Mouse (Mus musculus) heart, embryonic 15.5 days (tissue): ENCODE data around the gene Mefv. TPM values are rescaled to one million over a fixed set of nuclear protein-coding genes. Genes with fewer than 3 reads are reported as not detected.
A peak's percentile ranks its signal among the peaks of the same experiment; 100 is the strongest.

Experiments
- ATAC-seq: fragments of 200-750 bp; cut with Nextera tagmentation; replicated peaks from 2 replicates; pipeline ENCODE4 v1.8.0; 2017; ENCODE audit warnings: low read depth, moderate TSS enrichment; ENCODE audit not compliant: insufficient number of reproducible peaks, insufficient read depth, low FRiP score
- H3K27ac ChIP-seq: fragments of 300-500 bp; sonication (generic); 2 replicates; pipeline ENCODE4 v1.5.1; 2015; ENCODE audit warnings: mild to moderate bottlenecking, inconsistent platforms
- H3K27me3 ChIP-seq: fragments of 300-500 bp; sonication (generic); 2 replicates; pipeline ENCODE4 v1.6.1; 2015; ENCODE audit warnings: inconsistent platforms
- H3K36me3 ChIP-seq: fragments of 300-500 bp; sonication (generic); 2 replicates; pipeline ENCODE4 v1.6.1; 2015; ENCODE audit warnings: mild to moderate bottlenecking, inconsistent platforms
- H3K4me1 ChIP-seq: fragments of 300-500 bp; sonication (generic); replicated peaks from 2 replicates; pipeline ENCODE4 v1.6.1; 2015; ENCODE audit warnings: inconsistent platforms
- H3K4me2 ChIP-seq: fragments of 300-500 bp; sonication (generic); 2 replicates; pipeline ENCODE4 v1.6.1; 2015; ENCODE audit warnings: inconsistent platforms, mild to moderate bottlenecking, moderate library complexity
- H3K4me3 ChIP-seq: fragments of 300-500 bp; sonication (generic); 2 replicates; pipeline ENCODE4 v1.5.1; 2015; ENCODE audit warnings: mild to moderate bottlenecking, inconsistent platforms
- H3K9ac ChIP-seq: fragments of 300-500 bp; sonication (generic); 2 replicates; pipeline ENCODE4 v1.6.1; 2015; ENCODE audit warnings: mild to moderate bottlenecking, inconsistent platforms
- H3K9me3 ChIP-seq: fragments of 300-500 bp; sonication (generic); replicated peaks from 2 replicates; pipeline ENCODE4 v1.6.1; 2016; ENCODE audit warnings: inconsistent platforms
- WGBS: fragments of 180-500 bp; shearing (Covaris S2); methylation state at CpG from one replicate; pipeline ENCODE4 v1.1.7; 2015; ENCODE audit warnings: mixed read lengths; 5-methylcytosine and 5-hydroxymethylcytosine counted together
- polyA plus RNA-seq: library from polyadenylated mRNA; unstranded; fragments of >200 nt; fragmentation: Nextera tagmentation; extraction: Ambion mirVana; gene quantifications from 2 replicates; pipeline ENCODE4 v1.2.1, GENCODE M21; 2015

The Mefv gene
- polyA plus RNA-seq: 0.09 TPM in 1 of 2 replicates, not detected in the other

- WGBS: 90% methylated on average over 6 of the region's 6 CpGs
- H3K9ac ChIP-seq: no peak within 1 kb of the TSS
- no peak within 1 kb of the TSS for H3K4me3 ChIP-seq
- no peaks in the 10 kb centered on the region for H3K9me3 ChIP-seq
- no peak for ATAC-seq
- H3K4me1 ChIP-seq: no peaks in the 10 kb centered on the region
- no peaks in the 10 kb centered on the region for H3K36me3 ChIP-seq
- H3K27me3 ChIP-seq: no peaks in the 10 kb centered on the region
- H3K4me2 ChIP-seq: no peak within 1 kb of the TSS
- H3K27ac ChIP-seq: no peak within 1 kb of the TSS
Observed at GRCm38 (mm10) chr16:3717980-3718379, at the start of gene Mefv. TSS of gene Mefv (minus strand) at chr16:3718097.

- ATAC-seq: no peak
- WGBS: 96% methylated on average over 3 of the region's 3 CpGs
Observed at GRCm38 (mm10) chr16:3748976-3749375, 31.1 kb upstream of the Mefv start.

GRCm38 (mm10) chr16:3745656-3746055 lies 27.8 kb upstream of the Mefv start:
- no peak overlapping the region for H3K9ac ChIP-seq
- H3K36me3 ChIP-seq: peaks cover 51% of the 10 kb centered on the region
- H3K27ac ChIP-seq: no peak overlapping the region
- no peaks in the 10 kb centered on the region for H3K27me3 ChIP-seq
- no peak for ATAC-seq
- H3K9me3 ChIP-seq: peaks cover 19% of the 10 kb centered on the region
- H3K4me2 ChIP-seq: peak overlapping the region; percentile 91
- H3K4me1 ChIP-seq: peaks cover 23% of the 10 kb centered on the region
- H3K4me3 ChIP-seq: peak overlapping the region; percentile 88
- 84% methylated on average over 4 of the region's 4 CpGs for WGBS

More at GRCm38 (mm10) chr16:3748976-3749375, 31.1 kb upstream of the Mefv start:
- peaks cover 66% of the 10 kb centered on the region for H3K36me3 ChIP-seq
- no peaks in the 10 kb centered on the region for H3K27me3 ChIP-seq
- no peak overlapping the region for H3K4me2 ChIP-seq
- H3K4me1 ChIP-seq: peaks cover 19% of the 10 kb centered on the region
- no peak overlapping the region for H3K4me3 ChIP-seq
- H3K9me3 ChIP-seq: peaks cover 19% of the 10 kb centered on the region
- no peak overlapping the region for H3K9ac ChIP-seq
- H3K27ac ChIP-seq: no peak overlapping the region

GRCm38 (mm10) chr16:3744186-3744700 lies 26.3 kb upstream of the Mefv start:
- Histone ChIP-seq H3K27ac (peak overlapping the region; percentile 93), H3K4me3 (peak overlapping the region; percentile 88), H3K4me1 (peaks cover 23% of the 10 kb centered on the region), H3K4me2 (peak overlapping the region; percentile 91), H3K27me3 (no peaks in the 10 kb centered on the region), H3K9ac (peak overlapping the region; percentile 81), H3K9me3 (peaks cover 8% of the 10 kb centered on the region), H3K36me3 (peaks cover 37% of the 10 kb centered on the region)
- peak; percentile 48 for ATAC-seq
- under 1% methylated on average over 32 of the region's 32 CpGs for WGBS

GRCm38 (mm10) chr16:3743503-3744185 lies 25.7 kb upstream of the Mefv start, which contains the start of gene Zfp263:
TSS of gene Zfp263 (plus strand) at chr16:3744093.
- WGBS: under 1% methylated on average over 42 of the region's 42 CpGs

GRCm38 (mm10) chr16:3742466-3742865 lies 24.6 kb upstream of the Mefv start:
- Histone ChIP-seq H3K9ac (no peak overlapping the region), H3K4me3 (no peak overlapping the region), H3K36me3 (peaks cover 21% of the 10 kb centered on the region), H3K27ac (no peak overlapping the region), H3K4me1 (peaks cover 23% of the 10 kb centered on the region), H3K4me2 (no peak overlapping the region), H3K9me3 (no peaks in the 10 kb centered on the region), H3K27me3 (no peaks in the 10 kb centered on the region)
- no peak for ATAC-seq
- 96% methylated on average over 6 of the region's 6 CpGs for WGBS

More at GRCm38 (mm10) chr16:3743503-3744185, 25.7 kb upstream of the Mefv start, which contains the start of gene Zfp263:
- Histone ChIP-seq H3K36me3 (peaks cover 31% of the 10 kb centered on the region), H3K27me3 (no peaks in the 10 kb centered on the region), H3K4me1 (peaks cover 23% of the 10 kb centered on the region), H3K27ac (peak within 1 kb of the TSS; percentile 93), H3K4me3 (peak within 1 kb of the TSS; percentile 88), H3K9me3 (peaks cover 2% of the 10 kb centered on the region; the same call in 1 of the 2 replicates), H3K4me2 (peak within 1 kb of the TSS; percentile 91), H3K9ac (peak within 1 kb of the TSS; percentile 81)
- peak; percentile 98 for ATAC-seq

- no peaks in the 10 kb centered on the region for H3K4me1 ChIP-seq
- H3K27me3 ChIP-seq: no peaks in the 10 kb centered on the region
- ATAC-seq: no peak
- no peak overlapping the region for H3K9ac ChIP-seq
- H3K4me3 ChIP-seq: no peak overlapping the region
- 59% methylated on average over 1 of the region's 1 CpGs for WGBS
- no peak overlapping the region for H3K27ac ChIP-seq
- H3K36me3 ChIP-seq: no peaks in the 10 kb centered on the region
- H3K9me3 ChIP-seq: no peaks in the 10 kb centered on the region
- H3K4me2 ChIP-seq: no peak overlapping the region
Observed at GRCm38 (mm10) chr16:3733198-3733732, 15.4 kb upstream of the Mefv start.

GRCm38 (mm10) chr16:3732612-3733011 lies 14.7 kb upstream of the Mefv start:
- H3K9ac ChIP-seq: no peak overlapping the region
- ATAC-seq: no peak
- no peaks in the 10 kb centered on the region for H3K36me3 ChIP-seq
- no peaks in the 10 kb centered on the region for H3K4me1 ChIP-seq
- no peak overlapping the region for H3K4me2 ChIP-seq
- WGBS: 74% methylated on average over 4 of the region's 4 CpGs
- H3K9me3 ChIP-seq: no peaks in the 10 kb centered on the region
- no peaks in the 10 kb centered on the region for H3K27me3 ChIP-seq
- no peak overlapping the region for H3K4me3 ChIP-seq
- H3K27ac ChIP-seq: no peak overlapping the region

- Histone ChIP-seq H3K4me1 (no peaks in the 10 kb centered on the region), H3K4me2 (no peak overlapping the region), H3K36me3 (no peaks in the 10 kb centered on the region), H3K9me3 (no peaks in the 10 kb centered on the region), H3K9ac (no peak overlapping the region), H3K4me3 (no peak overlapping the region), H3K27me3 (no peaks in the 10 kb centered on the region), H3K27ac (no peak overlapping the region)
- ATAC-seq: no peak
- WGBS: 69% methylated on average over 6 of the region's 6 CpGs
Observed at GRCm38 (mm10) chr16:3727980-3728720, 10.3 kb upstream of the Mefv start.

GRCm38 (mm10) chr16:3723231-3723630 lies 5.3 kb upstream of the Mefv start:
- no peaks in the 10 kb centered on the region for H3K9me3 ChIP-seq
- no peak overlapping the region for H3K4me2 ChIP-seq
- ATAC-seq: no peak
- no peaks in the 10 kb centered on the region for H3K27me3 ChIP-seq
- no peaks in the 10 kb centered on the region for H3K4me1 ChIP-seq
- 68% methylated on average over 3 of the region's 3 CpGs for WGBS
- H3K36me3 ChIP-seq: no peaks in the 10 kb centered on the region
- H3K4me3 ChIP-seq: no peak overlapping the region
- no peak overlapping the region for H3K9ac ChIP-seq
- no peak overlapping the region for H3K27ac ChIP-seq

GRCm38 (mm10) chr16:3714731-3715130 lies 3.2 kb downstream of the Mefv start:
- H3K27ac ChIP-seq: no peak overlapping the region
- H3K9me3 ChIP-seq: no peaks in the 10 kb centered on the region
- no peak overlapping the region for H3K4me3 ChIP-seq
- no peak overlapping the region for H3K9ac ChIP-seq
- no peaks in the 10 kb centered on the region for H3K27me3 ChIP-seq
- 82% methylated on average over 2 of the region's 2 CpGs for WGBS
- H3K4me1 ChIP-seq: no peaks in the 10 kb centered on the region
- no peak for ATAC-seq
- H3K4me2 ChIP-seq: no peak overlapping the region
- H3K36me3 ChIP-seq: no peaks in the 10 kb centered on the region
